Mouse (Mus musculus): ENCODE measurements around the gene Lamb3.

DNA sequence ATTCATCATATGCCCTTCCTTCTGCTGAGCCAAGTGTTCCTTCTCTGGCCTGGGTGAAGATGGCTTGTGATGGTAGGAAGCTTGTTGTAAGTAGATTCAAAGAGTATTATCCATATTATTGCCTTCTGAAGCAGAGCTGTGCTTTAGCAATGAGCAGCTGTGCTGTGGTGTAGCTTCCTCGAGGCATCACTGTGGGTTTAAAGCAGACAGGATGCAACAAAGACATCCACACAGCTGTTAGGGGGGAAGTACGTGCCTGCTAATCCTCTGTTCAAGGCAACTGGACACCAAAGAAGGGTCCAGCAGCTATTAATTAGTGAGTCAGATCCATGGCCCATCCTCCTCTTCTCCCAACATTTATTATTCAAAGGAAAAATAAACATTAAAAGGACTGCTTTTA, 137.5 kb downstream of the Lamb3 start:
- TF ChIP-seq CTCF (IDR thresholded peaks at IDR 0.05; ENCODE audit: low read depth) (no peak), EP300 (optimal IDR thresholded peaks at IDR 0.05) (no peak)
